Mouse (Mus musculus) adrenal gland, adult (tissue): Measurements from ENCODE around the gene B4galt1.

Experiments used
- DNase-seq, 2 experiments: peaks; one replicate each; pipeline ENCODE4 v3.0.0; 2022 to 2023; ENCODE audit warnings: low spot score in 1 of 2; ENCODE audit not compliant: inconsistent age in 2 of 2

Gene B4galt1

GRCm38 (mm10) chr4:40821303-40822023, 32.3 kb downstream of the B4galt1 start:
- peak in 1 of 2 experiments; percentile 80 for DNase-seq

DNA sequence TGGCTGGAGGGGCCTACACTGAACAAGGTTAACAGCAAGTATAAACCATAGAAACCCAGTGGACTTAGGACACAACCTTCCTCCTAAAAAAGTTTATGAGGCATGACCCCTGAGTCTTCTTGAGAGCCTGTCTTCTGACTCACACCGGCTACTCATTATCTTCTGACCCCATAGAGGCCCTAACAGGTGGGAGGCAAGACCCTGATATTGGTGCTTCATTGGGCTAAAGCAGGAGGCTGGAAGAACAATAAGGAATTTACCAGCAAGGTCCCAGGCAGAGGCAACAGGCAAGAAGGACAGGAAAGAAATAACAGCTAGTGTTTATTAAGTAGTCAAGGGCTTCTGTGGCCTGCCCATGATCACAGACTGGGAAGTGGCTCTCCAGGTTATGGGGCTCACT, 32.9 kb downstream of the B4galt1 start:
- peak in 1 of 2 experiments; percentile 58 for DNase-seq

DNA sequence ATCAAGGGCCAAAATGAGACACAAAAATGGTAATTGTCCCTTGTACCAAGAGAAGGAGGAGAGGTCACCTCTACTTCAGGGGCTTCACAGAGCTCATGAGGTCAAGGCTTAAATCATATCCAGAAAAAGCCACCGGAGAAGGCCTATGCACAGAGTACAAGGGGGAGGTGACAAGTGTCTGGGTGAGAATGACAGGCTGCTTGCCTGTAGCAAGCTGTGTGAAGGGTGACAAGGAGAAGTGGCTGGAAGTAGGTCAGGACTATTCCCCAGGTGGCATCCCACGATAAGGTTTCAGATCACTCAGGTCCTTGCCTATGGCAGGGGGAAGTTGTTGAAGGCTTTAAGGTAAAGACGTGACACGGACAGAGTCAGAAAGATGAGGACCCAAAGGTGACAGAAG, 33.8 kb downstream of the B4galt1 start:
- no peak for DNase-seq

GRCm38 (mm10) chr4:40819151-40819550, 34.7 kb downstream of the B4galt1 start:
- DNase-seq = no peak

GRCm38 (mm10) chr4:40818421-40818820, 35.4 kb downstream of the B4galt1 start:
- DNase-seq = no peak

- DNase-seq = peak; percentile 37 to 62
Measured at GRCm38 (mm10) chr4:40817936-40818335, 35.9 kb downstream of the B4galt1 start.

DNA sequence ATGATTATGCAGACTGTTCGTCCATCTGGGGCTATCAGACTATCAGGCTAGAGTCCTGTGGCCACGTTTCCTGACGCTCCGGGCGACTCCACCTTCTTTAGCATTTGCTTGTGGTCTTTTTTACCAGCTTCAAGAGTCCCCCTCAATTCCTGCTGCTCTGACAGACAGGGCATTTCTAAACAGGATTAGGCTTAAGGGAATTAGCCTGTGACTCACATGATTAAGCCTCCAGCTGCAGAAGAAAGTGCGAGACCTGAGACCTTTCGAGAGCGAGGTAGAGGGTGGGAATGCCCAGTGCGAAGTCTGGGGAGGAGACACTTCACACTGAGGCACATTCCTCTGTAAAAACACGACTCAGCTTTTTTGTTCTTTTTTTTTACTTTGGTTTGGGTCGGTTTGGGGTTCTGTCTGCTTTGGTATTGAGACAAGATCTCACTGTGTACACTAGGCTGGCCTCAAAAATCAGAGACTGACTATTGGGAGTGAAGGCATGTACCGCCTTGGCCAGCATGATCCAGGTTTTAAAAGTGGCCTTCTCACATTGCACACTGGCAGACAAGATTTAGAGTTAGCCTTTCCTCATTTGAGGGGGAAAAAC, 37.9 kb downstream of the B4galt1 start:
- DNase-seq = no peak

DNA sequence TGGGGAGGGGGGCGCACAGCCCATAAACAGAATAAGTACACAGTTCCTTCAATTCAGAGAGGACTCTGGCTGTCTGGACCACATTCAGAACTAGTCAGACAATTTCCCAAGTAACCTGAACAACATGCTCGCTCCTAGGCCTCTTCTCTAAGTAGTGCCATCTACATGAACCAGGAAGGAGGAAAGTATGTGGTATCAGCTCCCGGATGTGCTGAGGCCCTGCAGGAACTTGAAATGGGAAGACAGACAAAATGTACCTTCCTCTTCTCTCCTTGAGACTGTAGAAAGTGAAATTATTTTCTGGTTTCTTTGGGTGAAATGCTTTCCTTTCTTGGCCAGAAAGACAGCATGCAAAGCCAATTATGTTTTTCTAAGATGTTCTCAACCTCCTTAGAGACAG, 38.7 kb downstream of the B4galt1 start:
- DNase-seq = no peak

- DNase-seq = no peak
Measured at GRCm38 (mm10) chr4:40814359-40814758, 39.4 kb downstream of the B4galt1 start.

- DNase-seq = peak in 1 of 2 experiments; percentile 40
Measured at GRCm38 (mm10) chr4:40812891-40813290, 40.9 kb downstream of the B4galt1 start.

DNA sequence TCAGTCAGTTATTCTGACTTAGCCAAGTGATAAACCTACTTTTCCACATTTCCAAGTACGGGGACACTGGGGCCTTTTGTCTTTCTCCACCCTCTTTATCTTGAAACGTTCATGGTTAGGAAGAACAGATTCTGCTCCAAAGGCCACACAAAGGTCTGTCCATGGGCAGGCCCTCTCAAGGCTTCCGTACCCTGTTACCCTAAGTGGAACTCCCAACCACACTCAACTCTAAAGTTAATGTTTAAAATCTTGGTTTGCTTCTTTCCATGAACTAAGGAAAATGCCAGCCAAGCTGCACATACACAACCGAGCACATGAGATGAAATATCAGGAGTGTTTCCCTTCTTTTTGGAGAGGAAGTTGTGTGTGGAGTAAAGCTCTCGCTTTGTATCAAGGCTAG, 43.3 kb downstream of the B4galt1 start:
- DNase-seq = no peak

DNA sequence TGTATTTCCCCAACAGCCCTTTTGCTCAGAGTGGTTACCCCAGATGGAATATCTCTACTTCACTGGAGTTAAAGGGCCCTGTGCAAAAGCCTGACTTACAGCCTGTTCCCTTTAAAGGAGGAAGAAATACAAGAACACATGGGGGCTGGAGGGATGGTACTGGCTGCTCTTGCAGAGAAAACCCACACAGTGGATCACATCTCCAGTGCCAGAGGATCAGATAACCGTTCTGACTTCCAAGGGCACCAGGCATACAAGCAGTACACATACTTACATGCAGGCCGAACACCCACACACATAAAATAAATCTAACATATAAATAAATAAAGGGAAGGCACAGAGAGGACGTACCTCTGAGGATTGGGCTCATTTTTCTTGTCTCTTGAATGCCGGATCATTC, 46.4 kb downstream of the B4galt1 start:
- no peak for DNase-seq

DNA sequence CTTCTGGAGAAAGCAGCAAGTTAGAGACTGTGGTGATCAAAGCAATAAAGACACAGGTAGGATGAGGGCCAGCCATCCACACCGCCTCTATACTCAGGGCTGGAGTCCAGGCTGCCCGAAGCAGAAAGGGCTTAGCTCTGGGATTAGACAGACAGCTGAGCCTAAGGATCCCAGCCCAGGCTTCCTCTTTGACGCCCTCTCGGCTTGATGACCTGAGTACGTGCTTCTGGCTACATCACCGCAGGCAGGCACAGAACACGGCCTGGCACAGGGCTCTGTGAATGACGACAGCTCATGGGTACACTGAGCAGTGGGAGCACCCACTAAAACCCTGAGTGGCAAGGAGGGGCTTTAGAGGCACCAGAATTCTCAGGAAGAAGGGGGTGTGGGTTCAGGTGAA, 48.4 kb downstream of the B4galt1 start:
- no peak for DNase-seq

GRCm38 (mm10) chr4:40802787-40803186, 51.0 kb downstream of the B4galt1 start:
- DNase-seq = no peak

DNA sequence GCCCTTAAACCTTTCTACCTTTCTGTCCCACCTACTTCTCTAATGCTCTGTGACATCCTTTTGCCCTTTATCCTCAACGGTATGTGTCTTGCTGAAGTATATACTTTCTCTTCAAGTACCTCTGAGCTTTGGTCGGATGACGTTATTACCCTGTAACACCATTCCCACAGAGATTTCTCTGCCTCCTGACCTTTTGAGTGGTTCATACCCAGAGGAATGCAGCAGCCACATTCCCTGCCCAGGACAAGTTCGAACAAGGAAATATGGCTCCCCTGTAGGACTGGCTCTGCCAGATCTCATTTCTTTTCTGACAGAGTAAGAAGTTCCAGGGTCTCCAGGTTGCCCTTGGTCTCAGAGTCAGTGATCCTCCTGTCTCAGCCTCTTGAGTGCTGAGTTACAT, 51.9 kb downstream of the B4galt1 start:
- DNase-seq = peak; percentile 40 to 62

DNA sequence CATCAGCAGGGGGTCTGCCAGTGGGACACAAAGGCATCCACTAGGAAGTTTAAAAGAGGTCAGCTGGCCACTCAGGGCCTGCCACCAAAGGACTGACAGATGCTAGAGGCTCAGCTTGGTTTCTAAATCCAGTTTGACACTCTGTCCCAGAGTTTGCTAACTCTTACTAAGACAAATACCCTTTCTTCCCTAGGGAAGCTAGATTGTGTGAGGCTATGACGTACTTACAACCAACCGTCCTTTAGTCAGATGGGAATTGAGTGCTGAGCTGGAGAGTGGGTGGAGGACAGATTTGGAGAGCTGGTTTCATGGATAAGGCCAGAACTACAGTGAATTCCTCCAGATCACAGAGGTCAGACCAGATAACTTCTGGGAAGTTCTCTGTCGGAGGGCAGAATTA, 52.9 kb downstream of the B4galt1 start:
- no peak for DNase-seq

DNA sequence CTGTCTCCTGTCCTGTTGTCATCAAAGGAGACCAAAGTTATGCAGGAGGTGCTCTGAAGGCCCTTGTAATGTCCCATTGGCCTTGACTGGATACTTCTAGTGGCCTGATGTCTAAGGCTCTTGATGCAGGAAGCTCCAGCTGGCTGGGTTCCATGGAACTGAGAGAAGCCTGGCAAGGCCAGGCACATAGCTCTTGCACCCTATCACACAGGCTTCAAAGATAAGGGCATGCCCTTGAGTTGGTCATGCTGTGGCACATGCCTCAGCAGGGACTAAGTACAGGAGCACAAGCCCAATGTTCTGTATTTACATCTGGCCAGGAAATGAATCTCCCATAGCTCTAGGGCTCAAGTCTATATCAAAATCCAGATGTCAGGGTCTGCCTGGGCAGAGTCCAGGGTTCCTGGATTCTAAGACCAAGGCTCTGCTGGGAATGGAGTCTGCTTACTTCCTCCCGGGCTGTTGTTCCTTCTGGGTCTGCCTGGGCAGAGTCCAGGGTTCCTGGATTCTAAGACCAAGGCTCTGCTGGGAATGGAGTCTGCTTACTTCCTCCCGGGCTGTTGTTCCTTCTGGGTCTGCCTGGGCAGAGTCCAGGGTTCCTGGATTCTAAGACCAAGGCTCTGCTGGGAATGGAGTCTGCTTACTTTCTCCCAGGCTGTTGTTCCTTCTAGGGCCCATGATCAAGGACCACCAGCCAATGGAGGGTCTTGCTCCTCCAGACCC, 54.8 kb downstream of the B4galt1 start:
- peak; percentile 93 to 97 for DNase-seq

DNA sequence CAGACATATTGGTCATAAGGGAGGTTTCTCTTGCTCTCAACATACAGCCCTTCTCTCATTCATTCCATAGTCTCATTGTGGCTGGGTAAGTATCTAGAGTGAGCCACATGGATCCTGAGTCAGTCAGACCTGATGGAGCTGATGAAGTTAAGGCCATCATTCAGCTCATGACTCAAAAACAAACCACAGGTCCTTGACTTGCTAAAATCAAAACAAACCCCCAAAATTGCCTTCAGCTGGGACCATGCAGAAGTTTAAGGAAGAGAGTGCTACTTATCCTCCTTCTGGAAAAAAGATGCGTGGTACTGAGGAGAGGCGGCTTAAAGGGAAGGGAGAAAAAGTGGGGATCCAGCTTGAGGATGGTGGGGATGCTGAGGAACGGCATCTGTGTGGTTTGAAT, 58.0 kb downstream of the B4galt1 start:
- peak in 1 of 2 experiments; percentile 66 for DNase-seq

DNA sequence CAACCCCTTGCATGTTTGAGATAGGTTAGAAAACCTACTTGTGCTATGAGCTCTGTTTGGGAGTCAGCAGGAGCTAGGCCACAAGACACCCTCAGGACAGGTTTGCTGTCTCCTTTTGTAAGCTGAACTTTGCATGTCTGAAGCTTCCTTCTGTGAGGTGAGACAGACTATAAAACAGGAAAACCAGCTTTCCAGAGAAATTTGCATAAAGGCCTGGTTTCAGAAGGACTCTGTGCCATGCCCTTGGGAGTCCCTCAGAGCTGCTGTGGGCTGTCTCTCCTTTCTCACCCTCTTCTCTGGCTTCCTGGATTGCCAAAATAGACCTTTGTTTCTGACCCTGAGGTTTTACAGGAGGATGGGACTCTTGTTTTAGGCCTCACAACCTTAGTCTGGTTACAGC, 59.5 kb downstream of the B4galt1 start:
- DNase-seq = no peak

- DNase-seq = no peak
Measured at GRCm38 (mm10) chr4:40791176-40791575, 62.6 kb downstream of the B4galt1 start.

DNA sequence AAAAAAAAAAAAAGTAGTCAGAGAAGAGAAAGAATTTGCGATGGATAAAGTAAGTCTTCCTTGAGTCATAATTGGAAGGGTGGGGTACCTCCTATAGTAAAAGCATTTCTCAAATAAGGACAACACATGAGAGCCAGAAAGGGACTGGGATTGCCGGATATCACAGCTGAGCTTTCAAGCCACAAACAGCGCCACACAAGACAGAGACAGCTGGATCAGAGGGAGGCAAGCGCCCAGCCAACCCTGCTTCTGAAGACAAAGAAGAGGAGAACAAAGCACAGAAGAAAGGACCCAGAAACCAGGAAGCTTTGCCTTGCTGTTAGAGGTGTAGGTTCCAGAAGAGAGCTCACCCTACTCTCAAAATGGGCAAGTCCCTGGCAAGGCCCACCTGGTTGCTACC, 67.2 kb downstream of the B4galt1 start:
- DNase-seq = no peak

GRCm38 (mm10) chr4:40785620-40786166, 68.1 kb downstream of the B4galt1 start:
- peak in 1 of 2 experiments; percentile 18 for DNase-seq
